22 mouse cellular contexts compared by ENCODE assay signal in genomic region chr9:102073404-102073803, GRCm38 (mm10).
DNase-seq lines count a peak whose midpoint lies in the region; ATAC-seq and TF ChIP-seq lines count a peak whose summit lies in the region.
"Had no signal": no experiment of that assay in that cellular context is flagged by ENCODE, and none has a peak within 500 bp of the region (broad histone marks: within the 10 kb centered on the region; RNA-seq: fewer than 3 reads in every experiment).

No protein-coding gene starts in this region.

- no peaks in the 10 kb centered on the region for H3K4me1 ChIP-seq in heart, embryonic 12.5 days (replicated peaks)
- peaks cover 11% of the 10 kb centered on the region for H3K4me1 ChIP-seq in midbrain, embryonic 12.5 days
- peaks cover 23% of the 10 kb centered on the region for H3K4me1 ChIP-seq in midbrain, embryonic 10.5 days
- no peaks in the 10 kb centered on the region; the same call in 1 of the 2 replicates for H3K4me1 ChIP-seq in hindbrain, postnatal 0 days (ENCODE audit: insufficient read depth, low read length)
- H3K4me1 ChIP-seq in midbrain, embryonic 16.5 days (ENCODE audit: control insufficient read depth, insufficient read depth, low read length): peaks cover 22% of the 10 kb centered on the region
- H3K4me1 ChIP-seq: embryonic facial prominence, embryonic 15.5 days; heart, embryonic 10.5 days; heart, embryonic 15.5 days; intestine, embryonic 15.5 days had no signal

- ATAC-seq in heart, embryonic 12.5 days (ENCODE audit: insufficient number of reproducible peaks, low FRiP score): 0 out of 2 replicates have a peak, but pooled peaks have one; percentile 11
- ATAC-seq in midbrain, embryonic 12.5 days (ENCODE audit: low FRiP score, low read depth): 0 out of 2 replicates have a peak, but pooled peaks have one; percentile 34
- peak; percentile 43; the same call in 1 of the 2 replicates for ATAC-seq in hindbrain, postnatal 0 days
- peak; percentile 56; the same call in 1 of the 2 replicates for ATAC-seq in midbrain, embryonic 16.5 days
- ATAC-seq: intestine, embryonic 15.5 days had no signal

- 80% methylated on average over 5 of the region's 5 CpGs for WGBS in heart, embryonic 12.5 days
- 81% methylated on average over 5 of the region's 5 CpGs for WGBS in midbrain, embryonic 12.5 days
- WGBS in midbrain, embryonic 10.5 days: 86% methylated on average over 5 of the region's 5 CpGs
- WGBS in hindbrain, postnatal 0 days: 86% methylated on average over 5 of the region's 5 CpGs
- 76% methylated on average over 5 of the region's 5 CpGs for WGBS in midbrain, embryonic 16.5 days

- TF ChIP-seq CTCF in hindbrain, postnatal 0 days (IDR thresholded peaks at IDR 0.05; ENCODE audit: low read depth): no peak

- H3K36me3 ChIP-seq in heart, embryonic 12.5 days: no peaks in the 10 kb centered on the region
- no peaks in the 10 kb centered on the region for H3K36me3 ChIP-seq in midbrain, embryonic 12.5 days
- no peaks in the 10 kb centered on the region for H3K36me3 ChIP-seq in midbrain, embryonic 10.5 days
- H3K36me3 ChIP-seq in hindbrain, postnatal 0 days (ENCODE audit: insufficient read depth, low read length): no peaks in the 10 kb centered on the region
- no peaks in the 10 kb centered on the region for H3K36me3 ChIP-seq in midbrain, embryonic 16.5 days (ENCODE audit: control insufficient read depth, insufficient read depth, low read length)
- H3K36me3 ChIP-seq: embryonic facial prominence, embryonic 15.5 days; forebrain, embryonic 10.5 days; G1E; heart, embryonic 10.5 days; heart, embryonic 15.5 days; intestine, embryonic 15.5 days had no signal

- no peaks in the 10 kb centered on the region for H3K9me3 ChIP-seq in heart, embryonic 12.5 days (replicated peaks)
- no peaks in the 10 kb centered on the region for H3K9me3 ChIP-seq in midbrain, embryonic 12.5 days
- no peaks in the 10 kb centered on the region for H3K9me3 ChIP-seq in midbrain, embryonic 10.5 days (replicated peaks)
- no peaks in the 10 kb centered on the region for H3K9me3 ChIP-seq in hindbrain, postnatal 0 days (ENCODE audit: low read length)
- H3K9me3 ChIP-seq in midbrain, embryonic 16.5 days (replicated peaks; ENCODE audit: control insufficient read depth, low read length, poor library complexity, severe bottlenecking): no peaks in the 10 kb centered on the region
- H3K9me3 ChIP-seq: embryonic facial prominence, embryonic 15.5 days; forebrain, embryonic 10.5 days; heart, embryonic 10.5 days; heart, embryonic 15.5 days; intestine, embryonic 15.5 days had no signal

- H3K27ac ChIP-seq in heart, embryonic 12.5 days (ENCODE audit: poor library complexity, severe bottlenecking): no peak overlapping the region
- 0 out of 2 replicates have a peak overlapping the region, but pooled peaks have one; percentile 35 for H3K27ac ChIP-seq in midbrain, embryonic 12.5 days (replicated peaks)
- no peak overlapping the region for H3K27ac ChIP-seq in midbrain, embryonic 10.5 days (replicated peaks)
- H3K27ac ChIP-seq in hindbrain, postnatal 0 days: no peak overlapping the region
- H3K27ac ChIP-seq in midbrain, embryonic 16.5 days (ENCODE audit: low read length): peak overlapping the region; percentile 22; the same call in 1 of the 2 replicates
- H3K27ac ChIP-seq: embryonic facial prominence, embryonic 15.5 days; forebrain, embryonic 10.5 days; gastrocnemius, adult 2 months; heart, embryonic 10.5 days; heart, embryonic 15.5 days; intestine, embryonic 15.5 days had no signal

- no peak overlapping the region for H3K4me3 ChIP-seq in heart, embryonic 12.5 days
- no peak overlapping the region for H3K4me3 ChIP-seq in midbrain, embryonic 12.5 days
- H3K4me3 ChIP-seq in midbrain, embryonic 10.5 days: no peak overlapping the region
- no peak overlapping the region for H3K4me3 ChIP-seq in hindbrain, postnatal 0 days (ENCODE audit: low read length)
- H3K4me3 ChIP-seq in midbrain, embryonic 16.5 days (ENCODE audit: low read depth, low read length): no peak overlapping the region
- H3K4me3 ChIP-seq: embryonic facial prominence, embryonic 15.5 days; erythroblast, embryonic 14.5 days; forebrain, embryonic 10.5 days; gastrocnemius, adult 2 months; heart, embryonic 10.5 days; heart, embryonic 15.5 days; intestine, embryonic 15.5 days had no signal

- H3K27me3 ChIP-seq in heart, embryonic 12.5 days (replicated peaks): peaks cover 37% of the 10 kb centered on the region
- peaks cover 7% of the 10 kb centered on the region; the same call in 1 of the 2 replicates for H3K27me3 ChIP-seq in midbrain, embryonic 12.5 days
- no peaks in the 10 kb centered on the region for H3K27me3 ChIP-seq in midbrain, embryonic 10.5 days (ENCODE audit: low read depth, poor library complexity, severe bottlenecking)
- no peaks in the 10 kb centered on the region for H3K27me3 ChIP-seq in hindbrain, postnatal 0 days (ENCODE audit: insufficient read depth, low read length)
- H3K27me3 ChIP-seq in midbrain, embryonic 16.5 days (ENCODE audit: control insufficient read depth, insufficient read depth, low read depth, low read length): no peaks in the 10 kb centered on the region
- H3K27me3 ChIP-seq: embryonic facial prominence, embryonic 15.5 days; intestine, embryonic 15.5 days had no signal

- no peak for DNase-seq in heart, postnatal 10 days
- no peak for DNase-seq in midbrain, embryonic 10.5 days (ENCODE audit: low spot score)
- DNase-seq in hindbrain, postnatal 0 days (ENCODE audit: low spot score): no peak
- DNase-seq in urinary bladder, adult 2 months (ENCODE audit: low spot score): no peak
- DNase-seq: adrenal gland, adult 8-10 months; adrenal gland, postnatal 36 days; cerebellum, adult 2 months; cerebellum, postnatal 10 days; embryo, embryonic 11 days; gastrocnemius, adult 2 months; gastrocnemius, postnatal 25 days; kidney, adult 18-20 months had no signal

- no peak overlapping the region for H3K4me2 ChIP-seq in heart, embryonic 12.5 days
- no peak overlapping the region for H3K4me2 ChIP-seq in midbrain, embryonic 12.5 days (replicated peaks)
- H3K4me2 ChIP-seq in hindbrain, postnatal 0 days (ENCODE audit: low read depth, low read length): no peak overlapping the region
- no peak overlapping the region for H3K4me2 ChIP-seq in midbrain, embryonic 16.5 days (ENCODE audit: low read length)
- H3K4me2 ChIP-seq: embryonic facial prominence, embryonic 15.5 days; heart, embryonic 15.5 days; intestine, embryonic 15.5 days had no signal

- H3K9ac ChIP-seq in heart, embryonic 12.5 days: no peak overlapping the region
- no peak overlapping the region for H3K9ac ChIP-seq in midbrain, embryonic 12.5 days (replicated peaks)
- H3K9ac ChIP-seq in hindbrain, postnatal 0 days (replicated peaks; ENCODE audit: low read length): no peak overlapping the region
- H3K9ac ChIP-seq in midbrain, embryonic 16.5 days (ENCODE audit: low read depth, low read length): no peak overlapping the region
- H3K9ac ChIP-seq: embryonic facial prominence, embryonic 15.5 days; heart, embryonic 15.5 days; intestine, embryonic 15.5 days had no signal

- intact Hi-C loops in heart, postnatal 10 days (cut with DNase I): no loop called here

Comparison
In these comparisons a context has a peak if more than half of its experiments do, and no peak if none do; other contexts are left out.
1. H3K27ac ChIP-seq: peak in midbrain, embryonic 12.5 days (single experiment) and midbrain, embryonic 16.5 days (single experiment); none in heart, embryonic 12.5 days (single experiment), midbrain, embryonic 10.5 days (single experiment) and hindbrain, postnatal 0 days (single experiment).
2. Peak in every context shown above with its lines, with median percentiles within 50 percentile points of each other: ATAC-seq.